Mouse (Mus musculus) intestine, postnatal 0 days (tissue): ENCODE data around the gene Sptbn1. TPM values are rescaled to one million over a fixed set of nuclear protein-coding genes. Genes with fewer than 3 reads are reported as not detected.

ENCODE experiments used
- ATAC-seq: fragments of 200-750 bp; cut with Nextera tagmentation; 2 replicates; pipeline ENCODE4 v1.8.0; 2017; ENCODE audit warnings: mild to moderate bottlenecking, moderate TSS enrichment, moderate library complexity
- H3K27ac ChIP-seq: fragments of 300-500 bp; sonication (generic); 2 replicates; pipeline ENCODE4 v1.5.1; 2014; ENCODE audit warnings: mild to moderate bottlenecking, low read depth, low read length, moderate library complexity
- H3K27me3 ChIP-seq: fragments of 300-500 bp; sonication (generic); replicated peaks from 2 replicates; pipeline ENCODE4 v1.6.1; 2014; ENCODE audit warnings: low read length, mixed read lengths; ENCODE audit not compliant: control insufficient read depth, insufficient read depth
- H3K36me3 ChIP-seq: fragments of 300-500 bp; sonication (generic); 2 replicates; pipeline ENCODE4 v1.6.1; 2014; ENCODE audit warnings: mild to moderate bottlenecking, moderate library complexity; ENCODE audit not compliant: control insufficient read depth, insufficient read depth
- H3K4me1 ChIP-seq: fragments of 300-500 bp; sonication (generic); replicated peaks from 2 replicates; pipeline ENCODE4 v1.6.1; 2014; ENCODE audit warnings: antibody characterized with exemption, low read length, mixed read lengths; ENCODE audit not compliant: control insufficient read depth, insufficient read depth
- H3K4me2 ChIP-seq: fragments of 300-500 bp; sonication (generic); replicated peaks from 2 replicates; pipeline ENCODE4 v1.6.1; 2014; ENCODE audit warnings: low read depth, mild to moderate bottlenecking, moderate library complexity
- H3K4me3 ChIP-seq: fragments of 300-500 bp; sonication (generic); 2 replicates; pipeline ENCODE4 v1.5.1; 2014; ENCODE audit warnings: low read depth, low read length
- H3K9ac ChIP-seq: fragments of 300-500 bp; sonication (generic); 2 replicates; pipeline ENCODE4 v1.6.1; 2014; ENCODE audit warnings: mild to moderate bottlenecking, low read depth, low read length
- H3K9me3 ChIP-seq: fragments of 300-500 bp; sonication (generic); 2 replicates; pipeline ENCODE4 v1.6.1; 2016; ENCODE audit warnings: mixed run types; ENCODE audit not compliant: control insufficient read depth
- CTCF ChIP-seq: sonication (generic); IDR thresholded peaks from 2 replicates; pipeline ENCODE4 v1.5.1; 2016; ENCODE audit warnings: low read depth, mild to moderate bottlenecking, control low read depth, antibody characterized with exemption, moderate library complexity
- WGBS: fragments of 180-500 bp; shearing (Covaris S2); extraction: QIAGEN DNeasy Blood & Tissue Kit; methylation state at CpG from one replicate; pipeline ENCODE4 v1.1.7; 2014; 5-methylcytosine and 5-hydroxymethylcytosine counted together
- polyA plus RNA-seq: library from polyadenylated mRNA; unstranded; fragments of >200 nt; fragmentation: Nextera tagmentation; extraction: Ambion mirVana; gene quantifications from 2 replicates; pipeline ENCODE4 v1.2.1, GENCODE M21; 2015

Gene Sptbn1
- polyA plus RNA-seq, 1 experiment from 2014 or later: 73.5 TPM

GRCm38 (mm10) chr11:30129339-30129738 lies 138.6 kb downstream of the Sptbn1 start:
- Histone ChIP-seq H3K27ac (no peak overlapping the region), H3K36me3 (peaks cover 82% of the 10 kb centered on the region), H3K4me1 (no peaks in the 10 kb centered on the region), H3K4me3 (no peak overlapping the region), H3K9ac (no peak overlapping the region), H3K27me3 (no peaks in the 10 kb centered on the region), H3K9me3 (no peaks in the 10 kb centered on the region), H3K4me2 (no peak overlapping the region)
- 90% methylated on average over 7 of the region's 7 CpGs for WGBS
- ATAC-seq: no peak
- no peak for TF ChIP-seq CTCF

- no peak for ATAC-seq
- Histone ChIP-seq H3K4me2 (no peak overlapping the region), H3K4me3 (no peak overlapping the region), H3K9me3 (no peaks in the 10 kb centered on the region), H3K4me1 (no peaks in the 10 kb centered on the region), H3K36me3 (peaks cover 80% of the 10 kb centered on the region), H3K27me3 (no peaks in the 10 kb centered on the region), H3K9ac (no peak overlapping the region), H3K27ac (no peak overlapping the region)
- no peak for TF ChIP-seq CTCF
- WGBS: 94% methylated on average over 1 of the region's 1 CpGs
These were observed 141.1 kb downstream of the Sptbn1 start for GRCm38 (mm10) chr11:30126840-30127239.

- no peak overlapping the region for H3K27ac ChIP-seq
- H3K4me2 ChIP-seq: no peak overlapping the region
- WGBS: 89% methylated on average over 4 of the region's 4 CpGs
- no peaks in the 10 kb centered on the region for H3K4me1 ChIP-seq
- H3K4me3 ChIP-seq: no peak overlapping the region
- peaks cover 93% of the 10 kb centered on the region for H3K36me3 ChIP-seq
- no peaks in the 10 kb centered on the region for H3K9me3 ChIP-seq
- no peak for TF ChIP-seq CTCF
- ATAC-seq: no peak
- no peaks in the 10 kb centered on the region for H3K27me3 ChIP-seq
- no peak overlapping the region for H3K9ac ChIP-seq
These were observed 149.9 kb downstream of the Sptbn1 start for GRCm38 (mm10) chr11:30118038-30118437.

- H3K27ac ChIP-seq: no peak overlapping the region
- no peaks in the 10 kb centered on the region for H3K27me3 ChIP-seq
- no peak overlapping the region for H3K9ac ChIP-seq
- H3K9me3 ChIP-seq: no peaks in the 10 kb centered on the region
- ATAC-seq: no peak
- H3K4me2 ChIP-seq: no peak overlapping the region
- H3K36me3 ChIP-seq: peaks cover 88% of the 10 kb centered on the region
- no peaks in the 10 kb centered on the region for H3K4me1 ChIP-seq
- TF ChIP-seq CTCF: no peak
- 66% methylated on average over 2 of the region's 2 CpGs for WGBS
- H3K4me3 ChIP-seq: no peak overlapping the region
These were observed 154.3 kb downstream of the Sptbn1 start for GRCm38 (mm10) chr11:30113631-30114030.

- 93% methylated on average over 7 of the region's 7 CpGs for WGBS
- Histone ChIP-seq H3K27me3 (no peaks in the 10 kb centered on the region), H3K4me3 (no peak overlapping the region), H3K9me3 (no peaks in the 10 kb centered on the region), H3K27ac (no peak overlapping the region), H3K36me3 (peaks cover 86% of the 10 kb centered on the region), H3K4me2 (no peak overlapping the region), H3K9ac (no peak overlapping the region), H3K4me1 (no peaks in the 10 kb centered on the region)
- TF ChIP-seq CTCF: no peak
- ATAC-seq: no peak
These were observed 157.3 kb downstream of the Sptbn1 start for GRCm38 (mm10) chr11:30110634-30111033.

GRCm38 (mm10) chr11:30104177-30104576 lies 163.8 kb downstream of the Sptbn1 start:
- 93% methylated on average over 10 of the region's 10 CpGs for WGBS
- H3K9ac ChIP-seq: no peak overlapping the region
- ATAC-seq: no peak
- no peak overlapping the region for H3K4me3 ChIP-seq
- no peak overlapping the region for H3K27ac ChIP-seq
- no peak overlapping the region for H3K4me2 ChIP-seq
- H3K36me3 ChIP-seq: peaks cover 93% of the 10 kb centered on the region
- H3K27me3 ChIP-seq: no peaks in the 10 kb centered on the region
- no peak for TF ChIP-seq CTCF
- H3K9me3 ChIP-seq: no peaks in the 10 kb centered on the region
- no peaks in the 10 kb centered on the region for H3K4me1 ChIP-seq

- 83% methylated on average over 2 of the region's 2 CpGs for WGBS
- H3K9me3 ChIP-seq: no peaks in the 10 kb centered on the region
- H3K4me1 ChIP-seq: no peaks in the 10 kb centered on the region
- no peak for TF ChIP-seq CTCF
- H3K9ac ChIP-seq: no peak overlapping the region
- H3K27me3 ChIP-seq: no peaks in the 10 kb centered on the region
- no peak overlapping the region for H3K27ac ChIP-seq
- H3K36me3 ChIP-seq: peaks cover 91% of the 10 kb centered on the region
- no peak overlapping the region for H3K4me2 ChIP-seq
- H3K4me3 ChIP-seq: no peak overlapping the region
- no peak for ATAC-seq
These were observed 165.4 kb downstream of the Sptbn1 start for GRCm38 (mm10) chr11:30102594-30102993.
